Mouse (Mus musculus) lung, embryonic 14.5 days (tissue): Measurements from ENCODE around the gene Alpk1. TPM values are rescaled to one million over a fixed set of nuclear protein-coding genes. Genes with fewer than 3 reads are reported as not detected.

Source experiments
- ATAC-seq: fragments of 200-750 bp; cut with Nextera tagmentation; 2 replicates; pipeline ENCODE4 v1.8.0; 2017; ENCODE audit warnings: mild to moderate bottlenecking, moderate TSS enrichment, moderate library complexity; ENCODE audit not compliant: insufficient read depth
- DNase-seq: peaks from one replicate; pipeline ENCODE4 v3.0.0-alpha.2; 2015
- H3K27ac ChIP-seq: fragments of 300-500 bp; sonication (generic); 2 replicates; pipeline ENCODE4 v1.5.1; 2014; ENCODE audit warnings: low read depth, mild to moderate bottlenecking, moderate library complexity
- H3K27me3 ChIP-seq: fragments of 300-500 bp; sonication (generic); 2 replicates; pipeline ENCODE4 v1.6.1; 2014; ENCODE audit warnings: low read length, control low read depth; ENCODE audit not compliant: insufficient read depth
- H3K36me3 ChIP-seq: fragments of 300-500 bp; sonication (generic); 2 replicates; pipeline ENCODE4 v1.6.1; 2014; ENCODE audit warnings: control low read depth; ENCODE audit not compliant: insufficient read depth
- H3K4me1 ChIP-seq: fragments of 300-500 bp; sonication (generic); 2 replicates; pipeline ENCODE4 v1.6.1; 2014; ENCODE audit warnings: antibody characterized with exemption, control low read depth; ENCODE audit not compliant: insufficient read depth
- H3K4me2 ChIP-seq: fragments of 300-500 bp; sonication (generic); 2 replicates; pipeline ENCODE4 v1.6.1; 2014; ENCODE audit warnings: mild to moderate bottlenecking
- H3K4me3 ChIP-seq: fragments of 300-500 bp; sonication (generic); 2 replicates; pipeline ENCODE4 v1.5.1; 2014; ENCODE audit warnings: low read depth, low read length
- H3K9ac ChIP-seq: fragments of 300-500 bp; sonication (generic); 2 replicates; pipeline ENCODE4 v1.6.1; 2014
- H3K9me3 ChIP-seq: fragments of 300-500 bp; sonication (generic); 2 replicates; pipeline ENCODE4 v1.6.1; 2016; ENCODE audit warnings: low read depth, low read length, control low read depth
- CTCF ChIP-seq: IDR thresholded peaks from 2 replicates; pipeline ENCODE4 v1.5.1; 2016; ENCODE audit warnings: antibody characterized with exemption, low read depth
- WGBS: fragments of 180-500 bp; shearing (Covaris S2); extraction: QIAGEN DNeasy Blood & Tissue Kit; methylation state at CpG from one replicate; pipeline ENCODE4 v1.1.7; 2014; 5-methylcytosine and 5-hydroxymethylcytosine counted together
- polyA plus RNA-seq: library from polyadenylated mRNA; unstranded; fragments of >200 nt; fragmentation: Nextera tagmentation; extraction: Ambion mirVana; gene quantifications from 2 replicates; pipeline ENCODE4 v1.2.1, GENCODE M21; 2014

Alpk1 gene
- polyA plus RNA-seq, 1 experiment from 2014 or later: 1.3 TPM

- peaks cover 47% of the 10 kb centered on the region for H3K27me3 ChIP-seq
- no peak overlapping the region for H3K9ac ChIP-seq
- ATAC-seq: no peak
- WGBS: 38% methylated on average over 18 of the region's 18 CpGs
- H3K36me3 ChIP-seq: no peaks in the 10 kb centered on the region
- DNase-seq: no peak
- H3K4me2 ChIP-seq: no peak overlapping the region
- no peaks in the 10 kb centered on the region for H3K9me3 ChIP-seq
- TF ChIP-seq CTCF: no peak
- H3K4me3 ChIP-seq: no peak overlapping the region
- no peak overlapping the region for H3K27ac ChIP-seq
- no peaks in the 10 kb centered on the region for H3K4me1 ChIP-seq
Observed at GRCm38 (mm10) chr3:127646156-127646825, 134.0 kb downstream of the Alpk1 start.

GRCm38 (mm10) chr3:127642211-127642610 lies 138.1 kb downstream of the Alpk1 start:
- no peak for ATAC-seq
- peaks cover 83% of the 10 kb centered on the region for H3K27me3 ChIP-seq
- no peaks in the 10 kb centered on the region for H3K9me3 ChIP-seq
- H3K4me2 ChIP-seq: no peak overlapping the region
- no peaks in the 10 kb centered on the region for H3K4me1 ChIP-seq
- 8% methylated on average over 5 of the region's 5 CpGs for WGBS
- H3K27ac ChIP-seq: no peak overlapping the region
- no peaks in the 10 kb centered on the region for H3K36me3 ChIP-seq
- no peak for DNase-seq
- H3K4me3 ChIP-seq: no peak overlapping the region
- no peak for TF ChIP-seq CTCF
- H3K9ac ChIP-seq: no peak overlapping the region

- TF ChIP-seq CTCF: no peak
- no peaks in the 10 kb centered on the region for H3K9me3 ChIP-seq
- 2% methylated on average over 37 of the region's 37 CpGs for WGBS
- no peak overlapping the region for H3K27ac ChIP-seq
- peak; percentile 19 for DNase-seq
- H3K36me3 ChIP-seq: no peaks in the 10 kb centered on the region
- ATAC-seq: no peak
- peaks cover 83% of the 10 kb centered on the region for H3K27me3 ChIP-seq
- no peaks in the 10 kb centered on the region for H3K4me1 ChIP-seq
- H3K4me3 ChIP-seq: peak overlapping the region; percentile 18; the same call in 1 of the 2 replicates
- no peak overlapping the region for H3K9ac ChIP-seq
- H3K4me2 ChIP-seq: peak overlapping the region; percentile 39
Observed at GRCm38 (mm10) chr3:127640762-127641700, 139.3 kb downstream of the Alpk1 start.

GRCm38 (mm10) chr3:127639875-127640761 lies 140.2 kb downstream of the Alpk1 start:
- Histone ChIP-seq H3K4me3 (no peak overlapping the region), H3K27ac (no peak overlapping the region), H3K9me3 (no peaks in the 10 kb centered on the region), H3K36me3 (no peaks in the 10 kb centered on the region), H3K27me3 (peaks cover 87% of the 10 kb centered on the region), H3K4me2 (peak overlapping the region; percentile 39), H3K9ac (no peak overlapping the region), H3K4me1 (no peaks in the 10 kb centered on the region)
- TF ChIP-seq CTCF: peak; percentile 67
- under 1% methylated on average over 36 of the region's 36 CpGs for WGBS
- DNase-seq (peak; percentile 65), ATAC-seq (peak; percentile 77; the same call in 1 of the 2 replicates)

- Histone ChIP-seq H3K9me3 (no peaks in the 10 kb centered on the region), H3K27ac (no peak overlapping the region), H3K4me1 (peaks cover 13% of the 10 kb centered on the region), H3K4me2 (no peak overlapping the region; the same call in 1 of the 2 replicates), H3K4me3 (no peak overlapping the region), H3K27me3 (peaks cover 93% of the 10 kb centered on the region), H3K9ac (no peak overlapping the region), H3K36me3 (no peaks in the 10 kb centered on the region)
- ATAC-seq: no peak
- 6% methylated on average over 3 of the region's 3 CpGs for WGBS
- no peak for DNase-seq
- TF ChIP-seq CTCF: no peak
Observed at GRCm38 (mm10) chr3:127634984-127635349, 145.4 kb downstream of the Alpk1 start.

- TF ChIP-seq CTCF: peak; percentile 76
- ATAC-seq (peak; percentile 85), DNase-seq (peak; percentile 86)
- Histone ChIP-seq H3K4me1 (peaks cover 13% of the 10 kb centered on the region), H3K9me3 (no peaks in the 10 kb centered on the region), H3K9ac (no peak overlapping the region), H3K36me3 (no peaks in the 10 kb centered on the region), H3K27ac (no peak overlapping the region), H3K4me3 (peak overlapping the region; percentile 41), H3K27me3 (peaks cover 93% of the 10 kb centered on the region), H3K4me2 (peak overlapping the region; percentile 76)
- WGBS: under 1% methylated on average over 58 of the region's 58 CpGs
Observed at GRCm38 (mm10) chr3:127634101-127634983, 146.0 kb downstream of the Alpk1 start.
